Mouse (Mus musculus) hindbrain, embryonic 11.5 days (tissue): ENCODE data around the gene Gnaq. TPM values are rescaled to one million over a fixed set of nuclear protein-coding genes. Genes with fewer than 3 reads are reported as not detected.

Source experiments
- ATAC-seq: fragments of 200-750 bp; cut with Nextera tagmentation; 2 replicates; pipeline ENCODE4 v1.8.0; 2017; ENCODE audit warnings: mild to moderate bottlenecking, moderate TSS enrichment, moderate library complexity; ENCODE audit not compliant: low FRiP score
- DNase-seq: peaks from one replicate; pipeline ENCODE4 v3.0.0-alpha.2; 2015; ENCODE audit warnings: low spot score
- H3K27ac ChIP-seq: fragments of 300-500 bp; sonication (generic); 2 replicates; pipeline ENCODE4 v1.5.1; 2014; ENCODE audit warnings: mild to moderate bottlenecking, low read depth, low read length
- H3K27me3 ChIP-seq: fragments of 300-500 bp; sonication (generic); 2 replicates; pipeline ENCODE4 v1.6.1; 2014; ENCODE audit warnings: mild to moderate bottlenecking, low read length, moderate library complexity, mixed read lengths; ENCODE audit not compliant: control insufficient read depth, insufficient read depth
- H3K36me3 ChIP-seq: fragments of 300-500 bp; sonication (generic); 2 replicates; pipeline ENCODE4 v1.6.1; 2014; ENCODE audit warnings: mild to moderate bottlenecking, low read length, moderate library complexity, mixed read lengths; ENCODE audit not compliant: control insufficient read depth, insufficient read depth
- H3K4me1 ChIP-seq: fragments of 300-500 bp; sonication (generic); replicated peaks from 2 replicates; pipeline ENCODE4 v1.6.1; 2014; ENCODE audit warnings: low read length, mixed read lengths; ENCODE audit not compliant: control insufficient read depth, insufficient read depth
- H3K4me2 ChIP-seq: fragments of 300-500 bp; sonication (generic); replicated peaks from 2 replicates; pipeline ENCODE4 v1.6.1; 2014; ENCODE audit warnings: mild to moderate bottlenecking, low read depth, low read length
- H3K4me3 ChIP-seq: fragments of 300-500 bp; sonication (generic); 2 replicates; pipeline ENCODE4 v1.5.1; 2014; ENCODE audit warnings: low read depth, low read length
- H3K9ac ChIP-seq: fragments of 300-500 bp; sonication (generic); 2 replicates; pipeline ENCODE4 v1.6.1; 2014; ENCODE audit warnings: low read depth, low read length
- H3K9me3 ChIP-seq: fragments of 300-500 bp; sonication (generic); 2 replicates; pipeline ENCODE4 v1.6.1; 2016; ENCODE audit warnings: low read length; ENCODE audit not compliant: control insufficient read depth
- WGBS: fragments of 180-500 bp; shearing (Covaris S2); extraction: QIAGEN DNeasy Blood & Tissue Kit; methylation state at CpG from one replicate; pipeline ENCODE4 v1.1.7; 2014; 5-methylcytosine and 5-hydroxymethylcytosine counted together
- polyA plus RNA-seq: library from polyadenylated mRNA; unstranded; fragments of >200 nt; fragmentation: Nextera tagmentation; extraction: Ambion mirVana; gene quantifications from 2 replicates; pipeline ENCODE4 v1.2.1, GENCODE M21; 2014

Gene Gnaq
- polyA plus RNA-seq, 1 experiment from 2014 or later = 23.2 TPM

DNA sequence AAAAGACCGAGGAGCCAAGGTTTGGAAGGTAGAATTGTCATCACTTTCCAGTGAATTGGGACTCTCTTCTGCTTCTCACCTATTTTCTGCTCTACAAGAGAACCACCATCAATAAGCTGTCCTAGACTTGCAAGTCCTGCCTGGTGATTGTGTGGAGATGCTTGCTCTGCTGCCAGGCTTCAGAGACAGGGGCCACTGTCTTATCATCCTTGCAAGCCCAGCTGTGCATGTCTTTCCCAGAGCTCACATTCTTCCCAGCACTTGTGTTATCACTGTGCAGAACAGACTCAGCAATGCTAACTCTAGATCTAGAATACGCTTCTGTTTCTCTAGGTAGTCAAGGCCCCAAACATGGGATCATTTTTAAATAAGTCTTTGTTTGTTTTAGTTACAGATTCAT, 116.4 kb downstream of the Gnaq start:
- Histone ChIP-seq H3K4me1 (no peaks in the 10 kb centered on the region), H3K27ac (no peak overlapping the region), H3K9me3 (no peaks in the 10 kb centered on the region), H3K4me3 (no peak overlapping the region), H3K27me3 (no peaks in the 10 kb centered on the region), H3K9ac (no peak overlapping the region), H3K36me3 (no peaks in the 10 kb centered on the region), H3K4me2 (no peak overlapping the region)
- DNase-seq = no peak
- no peak for ATAC-seq
- 98% methylated on average over 2 of the region's 2 CpGs for WGBS

DNA sequence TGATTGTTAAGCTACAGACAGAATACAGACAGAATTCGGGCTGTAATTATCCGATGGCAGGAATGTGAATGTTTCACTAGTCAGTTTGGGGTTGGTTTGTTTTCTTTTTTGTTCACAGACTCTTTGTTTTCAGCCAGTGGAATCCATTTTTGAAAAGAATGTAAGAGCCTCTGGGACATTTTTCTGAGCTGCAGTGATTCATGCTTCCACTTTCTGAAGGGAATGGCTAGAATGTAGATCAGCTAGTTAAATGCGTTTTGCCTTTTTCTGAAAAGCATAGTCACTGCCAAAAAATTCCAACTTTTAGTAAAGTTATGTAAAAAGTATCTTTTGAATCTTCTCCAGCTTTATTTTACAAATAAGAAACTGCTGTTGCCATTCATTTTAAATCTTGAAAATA, 118.3 kb downstream of the Gnaq start:
- Histone ChIP-seq H3K9me3 (no peaks in the 10 kb centered on the region), H3K36me3 (no peaks in the 10 kb centered on the region), H3K27ac (no peak overlapping the region), H3K4me3 (no peak overlapping the region), H3K4me1 (no peaks in the 10 kb centered on the region), H3K27me3 (no peaks in the 10 kb centered on the region), H3K9ac (no peak overlapping the region), H3K4me2 (no peak overlapping the region)
- ATAC-seq = no peak
- WGBS = 59% methylated on average over 3 of the region's 3 CpGs
- DNase-seq = no peak

DNA sequence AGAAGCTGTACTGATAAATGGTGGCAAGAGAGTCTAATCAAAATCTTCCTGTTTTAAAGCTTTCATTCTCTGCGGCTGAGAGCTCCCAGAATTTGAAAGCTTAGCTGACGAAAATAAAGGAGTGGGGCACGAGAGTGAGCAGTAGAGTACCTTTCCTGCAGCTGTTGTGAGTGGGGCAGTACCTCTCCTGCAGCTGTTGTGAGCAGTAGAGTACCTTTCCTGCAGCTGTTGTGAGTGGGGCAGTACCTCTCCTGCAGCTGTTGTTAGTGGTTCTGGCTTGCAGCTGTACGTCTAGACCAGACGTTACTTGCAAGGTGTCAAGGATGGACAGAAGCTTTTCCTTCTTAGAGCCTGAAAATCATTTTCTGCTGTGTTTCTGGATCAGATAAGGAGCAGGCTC, 119.2 kb downstream of the Gnaq start:
- ATAC-seq (no peak), DNase-seq (no peak)
- Histone ChIP-seq H3K4me2 (no peak overlapping the region), H3K9me3 (no peaks in the 10 kb centered on the region), H3K27ac (no peak overlapping the region), H3K27me3 (no peaks in the 10 kb centered on the region), H3K4me1 (no peaks in the 10 kb centered on the region), H3K36me3 (no peaks in the 10 kb centered on the region), H3K9ac (no peak overlapping the region), H3K4me3 (no peak overlapping the region)
- WGBS = 77% methylated on average over 5 of the region's 5 CpGs

DNA sequence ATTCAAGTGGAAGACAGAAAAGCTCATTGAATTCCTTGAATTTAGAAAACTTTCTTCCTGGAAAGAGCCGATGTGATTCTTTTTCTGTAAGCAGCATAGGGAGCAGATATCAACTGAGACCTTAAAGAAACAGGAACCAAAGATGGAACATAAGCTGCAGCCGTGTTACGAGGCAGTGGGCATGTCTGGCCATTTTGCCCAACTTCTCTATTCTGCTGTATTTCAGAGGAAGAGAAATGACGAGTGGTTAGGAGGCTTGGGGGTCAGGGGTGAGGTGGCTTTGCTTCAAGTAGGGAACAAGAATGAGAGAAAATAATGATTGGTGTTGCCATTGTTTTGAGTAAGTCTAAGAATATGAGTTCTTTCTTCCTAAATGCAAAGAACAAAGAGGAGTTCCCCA, 120.1 kb downstream of the Gnaq start:
- 71% methylated on average over 4 of the region's 4 CpGs for WGBS
- Histone ChIP-seq H3K4me1 (no peaks in the 10 kb centered on the region), H3K4me3 (no peak overlapping the region), H3K9me3 (no peaks in the 10 kb centered on the region), H3K27me3 (no peaks in the 10 kb centered on the region), H3K27ac (no peak overlapping the region), H3K4me2 (no peak overlapping the region), H3K9ac (no peak overlapping the region), H3K36me3 (no peaks in the 10 kb centered on the region)
- ATAC-seq = no peak
- DNase-seq = no peak

DNA sequence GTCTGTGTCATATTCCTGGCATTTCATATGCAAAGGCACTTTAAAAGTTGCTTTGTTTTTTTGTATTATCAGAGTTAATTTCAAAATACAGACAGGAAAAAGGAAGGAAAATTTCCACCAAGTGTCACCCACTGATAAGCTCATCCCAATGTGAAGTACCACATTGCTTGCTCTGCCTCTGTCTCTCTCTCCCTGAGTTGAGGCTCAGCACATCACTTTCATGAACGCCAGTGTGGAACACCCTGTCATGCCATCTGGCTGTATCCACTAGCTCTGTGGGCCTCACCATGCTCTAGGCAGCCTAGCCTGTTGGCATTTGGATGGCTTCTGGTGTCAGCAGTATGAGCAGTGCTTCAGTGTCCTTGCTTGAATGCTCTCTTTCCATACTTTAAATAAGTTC, 122.2 kb downstream of the Gnaq start:
- no peak for DNase-seq
- ATAC-seq = no peak

DNA sequence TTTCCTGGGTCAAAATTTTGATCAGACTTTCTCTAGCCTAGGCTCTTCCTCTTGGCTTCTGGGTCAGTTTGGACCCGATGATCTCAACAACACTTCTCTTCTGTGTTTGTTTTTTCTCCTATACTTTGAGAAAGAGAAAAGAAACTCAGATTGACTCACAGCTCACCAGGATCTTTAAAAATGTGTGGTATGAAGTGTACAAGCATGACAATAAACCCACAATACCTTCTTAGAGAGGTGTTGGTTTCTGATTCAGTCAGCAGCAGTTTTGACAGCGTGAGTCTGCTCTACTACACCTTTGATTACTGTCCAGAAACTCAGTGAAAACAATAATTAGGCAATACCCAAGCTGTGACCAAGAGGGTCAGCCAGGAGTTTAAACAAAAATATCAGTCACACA, 122.7 kb downstream of the Gnaq start:
- Histone ChIP-seq H3K4me2 (no peak overlapping the region), H3K36me3 (no peaks in the 10 kb centered on the region), H3K4me3 (no peak overlapping the region), H3K4me1 (no peaks in the 10 kb centered on the region), H3K9ac (no peak overlapping the region), H3K27me3 (no peaks in the 10 kb centered on the region), H3K9me3 (no peaks in the 10 kb centered on the region), H3K27ac (no peak overlapping the region)
- WGBS = 90% methylated on average over 2 of the region's 2 CpGs
- no peak for ATAC-seq
- no peak for DNase-seq

More for the DNA sequence above, 122.2 kb downstream of the Gnaq start:
- H3K9me3 ChIP-seq = no peaks in the 10 kb centered on the region
- no peak overlapping the region for H3K4me2 ChIP-seq
- no peak overlapping the region for H3K9ac ChIP-seq
- no peaks in the 10 kb centered on the region for H3K27me3 ChIP-seq
- no peak overlapping the region for H3K27ac ChIP-seq
- no peaks in the 10 kb centered on the region for H3K36me3 ChIP-seq
- no peak overlapping the region for H3K4me3 ChIP-seq
- H3K4me1 ChIP-seq = no peaks in the 10 kb centered on the region
- 83% methylated on average over 1 of the region's 1 CpGs for WGBS

DNA sequence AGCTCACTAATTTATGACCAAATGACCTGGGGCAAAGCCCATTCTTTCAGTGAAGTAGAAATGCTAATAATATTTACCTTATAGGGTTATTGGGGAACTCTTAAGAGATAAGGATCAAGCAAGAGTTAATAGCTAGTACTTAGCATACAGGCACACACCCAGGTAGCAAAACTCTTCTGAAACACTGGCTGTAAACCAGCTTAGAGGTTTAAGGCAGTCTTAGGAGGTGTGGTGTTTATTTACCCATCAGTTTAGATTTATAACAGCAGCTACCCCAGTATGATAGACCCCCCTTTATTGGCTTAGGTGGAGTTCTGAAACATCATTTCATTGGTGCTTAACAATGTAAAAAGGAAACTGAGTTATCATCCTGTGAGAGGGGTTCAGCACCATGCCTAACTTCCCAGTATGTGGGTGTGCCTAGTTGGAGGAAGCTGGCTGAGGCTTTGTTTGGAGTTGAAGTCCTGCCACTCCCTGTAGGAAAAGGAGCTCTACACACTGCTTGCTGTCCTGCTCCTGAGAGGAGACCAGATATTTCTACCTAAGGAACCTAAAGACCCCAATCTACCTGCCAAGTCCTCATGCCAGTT, 126.2 kb downstream of the Gnaq start:
- Histone ChIP-seq H3K27me3 (no peaks in the 10 kb centered on the region), H3K4me1 (no peaks in the 10 kb centered on the region), H3K9me3 (no peaks in the 10 kb centered on the region), H3K27ac (no peak overlapping the region), H3K4me3 (no peak overlapping the region), H3K9ac (no peak overlapping the region), H3K36me3 (no peaks in the 10 kb centered on the region), H3K4me2 (no peak overlapping the region)
- no peak for ATAC-seq
- no peak for DNase-seq

DNA sequence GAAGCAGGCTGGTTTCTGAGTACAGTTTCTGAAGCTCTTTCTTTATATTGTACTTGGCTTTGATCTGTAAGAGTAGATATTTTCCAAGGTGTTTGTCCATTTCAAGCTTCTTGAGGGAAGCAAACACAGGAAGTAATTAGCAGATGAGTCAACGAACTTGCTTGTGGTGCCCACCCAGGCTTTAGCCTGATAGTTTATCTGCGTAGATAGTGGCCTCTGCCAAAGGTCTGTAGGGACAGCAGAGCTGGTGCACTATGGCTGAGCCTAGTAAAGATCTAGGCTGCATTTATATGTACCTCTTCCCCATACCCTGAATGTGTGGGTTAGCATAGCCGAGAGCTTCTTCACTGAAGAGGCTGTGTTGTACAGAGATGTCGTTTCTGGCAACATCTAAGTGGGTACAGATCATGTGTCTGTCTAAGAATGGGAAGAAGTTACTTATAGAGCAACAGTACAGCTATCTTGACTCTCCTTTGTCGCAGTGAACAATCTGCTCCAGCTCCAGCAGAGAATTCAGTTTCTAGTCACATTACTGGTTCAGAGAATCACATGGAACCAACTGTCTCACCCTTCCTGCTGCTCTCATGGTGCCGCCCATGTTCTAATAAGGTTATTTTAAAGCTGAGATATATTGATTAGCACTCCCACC, 127.3 kb downstream of the Gnaq start:
- H3K4me2 ChIP-seq = no peak overlapping the region
- ATAC-seq (no peak), DNase-seq (no peak)
- H3K4me3 ChIP-seq = no peak overlapping the region
- no peaks in the 10 kb centered on the region for H3K4me1 ChIP-seq
- WGBS = 91% methylated on average over 6 of the region's 6 CpGs
- no peak overlapping the region for H3K9ac ChIP-seq
- no peaks in the 10 kb centered on the region for H3K27me3 ChIP-seq
- no peaks in the 10 kb centered on the region for H3K36me3 ChIP-seq
- H3K9me3 ChIP-seq = no peaks in the 10 kb centered on the region
- H3K27ac ChIP-seq = no peak overlapping the region

DNA sequence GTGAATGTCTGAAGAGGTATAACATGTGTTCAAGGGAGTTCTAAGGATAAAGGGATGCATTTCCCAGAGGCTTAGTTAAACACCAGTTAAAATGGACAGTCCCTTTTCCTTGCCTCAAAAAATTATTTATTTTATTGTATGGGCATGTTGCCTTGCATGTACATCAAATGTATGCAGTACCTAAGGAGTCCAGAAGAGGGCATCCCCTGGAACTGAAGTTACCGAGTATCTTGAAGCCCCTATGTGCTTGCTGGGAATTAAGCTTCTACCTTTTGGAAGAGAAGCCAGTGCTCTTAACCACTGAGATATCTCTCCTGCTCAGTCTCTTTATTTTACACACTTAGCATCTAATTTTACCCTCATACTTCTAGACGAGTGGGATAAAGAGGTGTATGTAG, 127.8 kb downstream of the Gnaq start:
- H3K9ac ChIP-seq = no peak overlapping the region
- H3K9me3 ChIP-seq = no peaks in the 10 kb centered on the region
- ATAC-seq = no peak
- peak; percentile 52 for DNase-seq
- H3K36me3 ChIP-seq = no peaks in the 10 kb centered on the region
- no peak overlapping the region for H3K27ac ChIP-seq
- H3K4me1 ChIP-seq = no peaks in the 10 kb centered on the region
- H3K27me3 ChIP-seq = no peaks in the 10 kb centered on the region
- WGBS = 58% methylated on average over 2 of the region's 2 CpGs
- H3K4me3 ChIP-seq = no peak overlapping the region
- no peak overlapping the region for H3K4me2 ChIP-seq
